Mouse (Mus musculus) forebrain, embryonic 12.5 days (tissue): ENCODE results near the gene Osbpl7. TPM values are rescaled to one million over a fixed set of nuclear protein-coding genes. Genes with fewer than 3 reads are reported as not detected.

Source experiments
- ATAC-seq: fragments of 200-750 bp; cut with Nextera tagmentation; 2 replicates; pipeline ENCODE4 v1.8.0; 2017; ENCODE audit warnings: moderate TSS enrichment; ENCODE audit not compliant: low FRiP score
- H3K27ac ChIP-seq: fragments of 300-500 bp; sonication (generic); 2 replicates; pipeline ENCODE4 v1.5.1; 2016; ENCODE audit warnings: mild to moderate bottlenecking
- H3K27me3 ChIP-seq: fragments of 300-500 bp; sonication (generic); 2 replicates; pipeline ENCODE4 v1.6.1; 2016; ENCODE audit warnings: mild to moderate bottlenecking
- H3K36me3 ChIP-seq: fragments of 300-500 bp; sonication (generic); replicated peaks from 2 replicates; pipeline ENCODE4 v1.6.1; 2016; ENCODE audit warnings: mild to moderate bottlenecking
- H3K4me1 ChIP-seq: fragments of 300-500 bp; sonication (generic); 2 replicates; pipeline ENCODE4 v1.6.1; 2016
- H3K4me2 ChIP-seq: fragments of 300-500 bp; sonication (generic); 2 replicates; pipeline ENCODE4 v1.6.1; 2016; ENCODE audit warnings: mild to moderate bottlenecking, moderate library complexity
- H3K4me3 ChIP-seq: fragments of 300-500 bp; sonication (generic); replicated peaks from 2 replicates; pipeline ENCODE4 v1.5.1; 2016; ENCODE audit warnings: mild to moderate bottlenecking
- H3K9ac ChIP-seq: fragments of 300-500 bp; sonication (generic); 2 replicates; pipeline ENCODE4 v1.6.1; 2016; ENCODE audit warnings: mild to moderate bottlenecking
- H3K9me3 ChIP-seq: fragments of 300-500 bp; sonication (generic); 2 replicates; pipeline ENCODE4 v1.6.1; 2016
- WGBS: fragments of 180-500 bp; shearing (Covaris S2); methylation state at CpG from one replicate; pipeline ENCODE4 v1.1.7; 2016; 5-methylcytosine and 5-hydroxymethylcytosine counted together
- polyA plus RNA-seq: library from polyadenylated mRNA; unstranded; fragments of >200 nt; fragmentation: Nextera tagmentation; extraction: Ambion mirVana; gene quantifications from 2 replicates; pipeline ENCODE4 v1.2.1, GENCODE M21; 2016

Osbpl7 gene
- polyA plus RNA-seq, 1 experiment from 2014 or later = 8.7 TPM

GRCm38 (mm10) chr11:97044902-97045301, 5.5 kb upstream of the Osbpl7 start:
- no peak overlapping the region for H3K4me3 ChIP-seq
- H3K9ac ChIP-seq = no peak overlapping the region
- H3K4me2 ChIP-seq = no peak overlapping the region
- peaks cover 18% of the 10 kb centered on the region for H3K4me1 ChIP-seq
- no peaks in the 10 kb centered on the region for H3K27me3 ChIP-seq
- 97% methylated on average over 8 of the region's 8 CpGs for WGBS
- peaks cover 36% of the 10 kb centered on the region for H3K36me3 ChIP-seq
- no peak overlapping the region for H3K27ac ChIP-seq
- H3K9me3 ChIP-seq = no peaks in the 10 kb centered on the region
- ATAC-seq = no peak

- Histone ChIP-seq H3K4me3 (no peak overlapping the region), H3K4me2 (no peak overlapping the region), H3K9me3 (no peaks in the 10 kb centered on the region), H3K36me3 (peaks cover 36% of the 10 kb centered on the region), H3K27me3 (no peaks in the 10 kb centered on the region), H3K4me1 (peaks cover 25% of the 10 kb centered on the region), H3K9ac (no peak overlapping the region), H3K27ac (no peak overlapping the region)
- 81% methylated on average over 7 of the region's 7 CpGs for WGBS
- ATAC-seq = no peak
Observed at GRCm38 (mm10) chr11:97045861-97046260, 4.6 kb upstream of the Osbpl7 start.

GRCm38 (mm10) chr11:97048090-97048650, 2.3 kb upstream of the Osbpl7 start:
- H3K4me3 ChIP-seq = no peak overlapping the region
- no peaks in the 10 kb centered on the region for H3K9me3 ChIP-seq
- 82% methylated on average over 8 of the region's 8 CpGs for WGBS
- no peak overlapping the region for H3K27ac ChIP-seq
- no peak for ATAC-seq
- no peak overlapping the region for H3K4me2 ChIP-seq
- H3K27me3 ChIP-seq = no peaks in the 10 kb centered on the region
- H3K9ac ChIP-seq = no peak overlapping the region
- H3K4me1 ChIP-seq = peaks cover 27% of the 10 kb centered on the region
- H3K36me3 ChIP-seq = peaks cover 36% of the 10 kb centered on the region

- H3K9me3 ChIP-seq = no peaks in the 10 kb centered on the region
Observed at GRCm38 (mm10) chr11:97049492-97050085, 839 bp upstream of the Osbpl7 start.

GRCm38 (mm10) chr11:97050944-97051586, 637 bp downstream of the Osbpl7 start:
- Histone ChIP-seq H3K4me1 (peaks cover 27% of the 10 kb centered on the region), H3K9ac (peak overlapping the region; percentile 80), H3K4me3 (peak overlapping the region; percentile 67), H3K27ac (peak overlapping the region; percentile 53; the same call in 1 of the 2 replicates), H3K27me3 (no peaks in the 10 kb centered on the region), H3K9me3 (no peaks in the 10 kb centered on the region), H3K36me3 (peaks cover 44% of the 10 kb centered on the region), H3K4me2 (peak overlapping the region; percentile 94)
- WGBS = 28% methylated on average over 13 of the region's 13 CpGs
- ATAC-seq = 0 out of 2 replicates have a peak, but pooled peaks have one; percentile 16

More at GRCm38 (mm10) chr11:97049492-97050085, 839 bp upstream of the Osbpl7 start:
- 83% methylated on average over 6 of the region's 6 CpGs for WGBS
- Histone ChIP-seq H3K4me1 (peaks cover 27% of the 10 kb centered on the region), H3K4me3 (no peak overlapping the region), H3K36me3 (peaks cover 40% of the 10 kb centered on the region), H3K27ac (no peak overlapping the region; the same call in 1 of the 2 replicates), H3K9ac (no peak overlapping the region), H3K27me3 (no peaks in the 10 kb centered on the region), H3K4me2 (no peak overlapping the region)
- ATAC-seq = no peak

- H3K27me3 ChIP-seq = no peaks in the 10 kb centered on the region
- no peak overlapping the region for H3K9ac ChIP-seq
Observed at GRCm38 (mm10) chr11:97052219-97052646, 1.8 kb downstream of the Osbpl7 start.

GRCm38 (mm10) chr11:97063274-97063920, 13.0 kb downstream of the Osbpl7 start:
- Histone ChIP-seq H3K9ac (no peak overlapping the region), H3K4me1 (peaks cover 12% of the 10 kb centered on the region), H3K9me3 (no peaks in the 10 kb centered on the region), H3K4me2 (peak overlapping the region; percentile 15; the same call in 1 of the 2 replicates), H3K27me3 (peaks cover 6% of the 10 kb centered on the region; the same call in 1 of the 2 replicates), H3K27ac (peak overlapping the region; percentile 77), H3K36me3 (peaks cover 33% of the 10 kb centered on the region), H3K4me3 (no peak overlapping the region)
- ATAC-seq = no peak
- 11% methylated on average over 9 of the region's 9 CpGs for WGBS

More at GRCm38 (mm10) chr11:97052219-97052646, 1.8 kb downstream of the Osbpl7 start:
- H3K36me3 ChIP-seq = peaks cover 48% of the 10 kb centered on the region
- peak overlapping the region; percentile 94 for H3K4me2 ChIP-seq
- no peaks in the 10 kb centered on the region for H3K9me3 ChIP-seq
- no peak for ATAC-seq
- WGBS = 33% methylated on average over 11 of the region's 11 CpGs
- no peak overlapping the region; the same call in 1 of the 2 replicates for H3K4me3 ChIP-seq
- peaks cover 27% of the 10 kb centered on the region for H3K4me1 ChIP-seq
- H3K27ac ChIP-seq = no peak overlapping the region

- no peak overlapping the region for H3K4me2 ChIP-seq
- H3K36me3 ChIP-seq = peaks cover 35% of the 10 kb centered on the region
- H3K27me3 ChIP-seq = peaks cover 6% of the 10 kb centered on the region; the same call in 1 of the 2 replicates
- 82% methylated on average over 3 of the region's 3 CpGs for WGBS
- no peak overlapping the region for H3K9ac ChIP-seq
- no peaks in the 10 kb centered on the region for H3K9me3 ChIP-seq
- peaks cover 12% of the 10 kb centered on the region for H3K4me1 ChIP-seq
- no peak overlapping the region for H3K4me3 ChIP-seq
- no peak for ATAC-seq
- H3K27ac ChIP-seq = peak overlapping the region; percentile 77; the same call in 1 of the 2 replicates
Observed at GRCm38 (mm10) chr11:97063921-97064295, 13.5 kb downstream of the Osbpl7 start.

GRCm38 (mm10) chr11:97065538-97066295, 15.3 kb downstream of the Osbpl7 start:
- WGBS = 92% methylated on average over 12 of the region's 12 CpGs
- Histone ChIP-seq H3K9me3 (no peaks in the 10 kb centered on the region), H3K27me3 (peaks cover 6% of the 10 kb centered on the region; the same call in 1 of the 2 replicates), H3K36me3 (peaks cover 26% of the 10 kb centered on the region), H3K4me2 (no peak overlapping the region), H3K27ac (no peak overlapping the region), H3K9ac (no peak overlapping the region), H3K4me1 (peaks cover 12% of the 10 kb centered on the region), H3K4me3 (no peak overlapping the region)
- no peak for ATAC-seq

GRCm38 (mm10) chr11:97066656-97067360, 16.4 kb downstream of the Osbpl7 start:
- Histone ChIP-seq H3K9me3 (no peaks in the 10 kb centered on the region), H3K4me1 (peaks cover 12% of the 10 kb centered on the region), H3K36me3 (peaks cover 16% of the 10 kb centered on the region), H3K9ac (no peak overlapping the region), H3K4me3 (no peak overlapping the region), H3K27me3 (no peaks in the 10 kb centered on the region), H3K27ac (no peak overlapping the region), H3K4me2 (no peak overlapping the region)
- WGBS = 45% methylated on average over 22 of the region's 22 CpGs
- ATAC-seq = no peak

- no peak overlapping the region for H3K9ac ChIP-seq
- 88% methylated on average over 1 of the region's 1 CpGs for WGBS
- no peak overlapping the region for H3K27ac ChIP-seq
- no peaks in the 10 kb centered on the region for H3K4me1 ChIP-seq
- H3K36me3 ChIP-seq = peaks cover 16% of the 10 kb centered on the region
- ATAC-seq = no peak
- no peak overlapping the region for H3K4me2 ChIP-seq
- no peaks in the 10 kb centered on the region for H3K9me3 ChIP-seq
- no peak overlapping the region for H3K4me3 ChIP-seq
- no peaks in the 10 kb centered on the region for H3K27me3 ChIP-seq
Observed at GRCm38 (mm10) chr11:97069333-97069732, 18.9 kb downstream of the Osbpl7 start.
